Comparison of ENCODE assay signal across 16 mouse cellular contexts in the genomic region with DNA sequence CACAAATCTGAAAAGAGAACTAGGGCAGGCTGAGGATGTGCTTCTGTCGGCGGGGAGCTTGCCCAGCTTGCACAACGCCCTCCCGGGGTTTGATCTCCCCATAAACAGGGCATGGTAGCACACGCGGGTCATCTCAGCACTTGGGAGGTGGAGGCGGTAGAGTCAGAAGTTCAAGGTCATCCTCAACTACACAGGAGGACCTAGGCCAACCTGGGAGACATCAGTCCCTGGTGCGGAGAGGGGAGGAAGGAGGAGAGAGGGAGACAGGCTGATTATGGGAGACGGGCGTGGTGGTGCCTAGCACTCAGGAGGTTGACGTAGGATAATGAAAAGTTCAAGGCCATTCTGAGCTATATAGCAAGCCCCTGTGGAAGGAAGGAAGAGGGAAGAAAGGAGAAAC.
"Had no signal": no experiment of that assay in that cellular context is flagged by ENCODE, and none has a peak within 500 bp of the region (broad histone marks: within the 10 kb centered on the region; RNA-seq: fewer than 3 reads in every experiment).

No protein-coding gene starts in this region.

- H3K27ac ChIP-seq: neural tube, embryonic 13.5 days; neural tube, embryonic 15.5 days; stomach, embryonic 15.5 days; stomach, postnatal 0 days had no signal

- H3K4me3 ChIP-seq: neural tube, embryonic 13.5 days; neural tube, embryonic 15.5 days; stomach, embryonic 15.5 days had no signal

- H3K4me1 ChIP-seq: neural tube, embryonic 13.5 days; neural tube, embryonic 15.5 days; stomach, embryonic 15.5 days had no signal

- H3K27me3 ChIP-seq: neural tube, embryonic 13.5 days; neural tube, embryonic 15.5 days; stomach, embryonic 15.5 days had no signal

- H3K9ac ChIP-seq: neural tube, embryonic 15.5 days; stomach, embryonic 15.5 days had no signal

- H3K36me3 ChIP-seq: neural tube, embryonic 13.5 days; neural tube, embryonic 15.5 days; stomach, embryonic 15.5 days had no signal

- H3K4me2 ChIP-seq: neural tube, embryonic 13.5 days; neural tube, embryonic 15.5 days; stomach, embryonic 15.5 days had no signal

- DNase-seq: retina, postnatal 1 day; right cerebral cortex, adult 18-20 months; right cerebral cortex, postnatal 14 days; right cerebral cortex, postnatal 25 days; right cerebral cortex, postnatal 4 days; spleen, adult 18-20 months; thymus, adult 18-20 months; thymus, adult 2 months; thymus, postnatal 14 days; thymus, postnatal 25 days; thymus, postnatal 36 days; thymus, postnatal 4 days had no signal

- H3K9me3 ChIP-seq: neural tube, embryonic 13.5 days; neural tube, embryonic 15.5 days; stomach, embryonic 15.5 days had no signal
